Mouse (Mus musculus): Measurements from ENCODE around the gene Creld1.

The Creld1 gene

GRCm38 (mm10) chr6:113513944-113514343 is 30.8 kb downstream of the Creld1 start:
- WGBS: 72% methylated on average over 6 of the region's 6 CpGs

- 98% methylated on average over 3 of the region's 3 CpGs for WGBS
Observed at GRCm38 (mm10) chr6:113514600-113514999, 31.5 kb downstream of the Creld1 start.

GRCm38 (mm10) chr6:113517434-113518080 is 34.5 kb downstream of the Creld1 start:
- 80% methylated on average over 8 of the region's 8 CpGs for WGBS

- 53% methylated on average over 1 of the region's 1 CpGs for WGBS
Observed at GRCm38 (mm10) chr6:113522310-113522709, 39.2 kb downstream of the Creld1 start.

- 40% methylated on average over 8 of the region's 8 CpGs for WGBS
Observed at GRCm38 (mm10) chr6:113523420-113523819, 40.3 kb downstream of the Creld1 start.

- WGBS: under 1% methylated on average over 47 of the region's 47 CpGs
Observed at GRCm38 (mm10) chr6:113530932-113531839, 48.1 kb downstream of the Creld1 start, which contains the start of the genes Emc3 and Fancd2. TSS of gene Emc3 (minus strand) at chr6:113531652. TSS of gene Fancd2 (plus strand) at chr6:113531682.

- WGBS: 8% methylated on average over 7 of the region's 7 CpGs
Observed at GRCm38 (mm10) chr6:113531840-113532404, 48.8 kb downstream of the Creld1 start.

GRCm38 (mm10) chr6:113534886-113535285 is 51.8 kb downstream of the Creld1 start:
- WGBS: 87% methylated on average over 7 of the region's 7 CpGs

GRCm38 (mm10) chr6:113541610-113542009 is 58.5 kb downstream of the Creld1 start:
- 73% methylated on average over 6 of the region's 6 CpGs for WGBS

Data from cerebral cortex, adult 2 months (tissue).